Mouse (Mus musculus) forebrain, embryonic 11.5 days (tissue): ENCODE data around the gene Ucma. TPM values are rescaled to one million over a fixed set of nuclear protein-coding genes. Genes with fewer than 3 reads are reported as not detected.

ENCODE experiments used
- ATAC-seq: fragments of 200-750 bp; cut with Nextera tagmentation; replicated peaks from 2 replicates; pipeline ENCODE4 v1.8.0; 2017; ENCODE audit warnings: moderate TSS enrichment; ENCODE audit not compliant: low FRiP score
- DNase-seq: peaks from one replicate; pipeline ENCODE4 v3.0.0-alpha.2; 2017; ENCODE audit warnings: low spot score
- H3K27ac ChIP-seq: fragments of 300-500 bp; sonication (generic); 2 replicates; pipeline ENCODE4 v1.5.1; 2014; ENCODE audit warnings: low read depth, low read length
- H3K27me3 ChIP-seq: fragments of 300-500 bp; sonication (generic); 2 replicates; pipeline ENCODE4 v1.6.1; 2014; ENCODE audit warnings: mild to moderate bottlenecking, low read length, mixed read lengths; ENCODE audit not compliant: control insufficient read depth, insufficient read depth
- H3K36me3 ChIP-seq: fragments of 300-500 bp; sonication (generic); 2 replicates; pipeline ENCODE4 v1.6.1; 2014; ENCODE audit warnings: mild to moderate bottlenecking, low read length, moderate library complexity, mixed read lengths; ENCODE audit not compliant: control insufficient read depth, insufficient read depth
- H3K4me1 ChIP-seq: fragments of 300-500 bp; sonication (generic); replicated peaks from 2 replicates; pipeline ENCODE4 v1.6.1; 2014; ENCODE audit warnings: low read length, mixed read lengths; ENCODE audit not compliant: control insufficient read depth, insufficient read depth
- H3K4me2 ChIP-seq: fragments of 300-500 bp; sonication (generic); 2 replicates; pipeline ENCODE4 v1.6.1; 2014; ENCODE audit warnings: low read depth, mild to moderate bottlenecking, low read length, moderate library complexity, mixed read lengths; ENCODE audit not compliant: severe bottlenecking
- H3K4me3 ChIP-seq: fragments of 300-500 bp; sonication (generic); 2 replicates; pipeline ENCODE4 v1.5.1; 2014; ENCODE audit warnings: low read depth, low read length
- H3K9ac ChIP-seq: fragments of 300-500 bp; sonication (generic); 2 replicates; pipeline ENCODE4 v1.6.1; 2014; ENCODE audit warnings: low read length
- H3K9me3 ChIP-seq: fragments of 300-500 bp; sonication (generic); 2 replicates; pipeline ENCODE4 v1.6.1; 2016; ENCODE audit warnings: low read length, mixed read lengths; ENCODE audit not compliant: control insufficient read depth
- WGBS: fragments of 180-500 bp; shearing (Covaris S2); extraction: QIAGEN DNeasy Blood & Tissue Kit; methylation state at CpG from one replicate; pipeline ENCODE4 v1.1.7; 2014; 5-methylcytosine and 5-hydroxymethylcytosine counted together
- polyA plus RNA-seq: library from polyadenylated mRNA; unstranded; fragments of >200 nt; fragmentation: Nextera tagmentation; extraction: Ambion mirVana; gene quantifications from 2 replicates; pipeline ENCODE4 v1.2.1, GENCODE M21; 2014

Ucma gene
- polyA plus RNA-seq, 1 experiment from 2014 or later = 0.61 TPM

GRCm38 (mm10) chr2:4988826-4989424 lies 13.0 kb downstream of the Ucma start:
- H3K27ac ChIP-seq = no peak overlapping the region
- 78% methylated on average over 11 of the region's 11 CpGs for WGBS
- ATAC-seq (no peak), DNase-seq (no peak)
- H3K4me1 ChIP-seq = no peaks in the 10 kb centered on the region
- H3K27me3 ChIP-seq = no peaks in the 10 kb centered on the region
- peaks cover 4% of the 10 kb centered on the region; the same call in 1 of the 2 replicates for H3K36me3 ChIP-seq
- H3K9ac ChIP-seq = no peak overlapping the region
- H3K4me3 ChIP-seq = no peak overlapping the region
- H3K9me3 ChIP-seq = no peaks in the 10 kb centered on the region
- no peak overlapping the region for H3K4me2 ChIP-seq

- Histone ChIP-seq H3K27ac (no peak overlapping the region), H3K4me2 (no peak overlapping the region), H3K4me3 (no peak overlapping the region), H3K36me3 (peaks cover 9% of the 10 kb centered on the region; the same call in 1 of the 2 replicates), H3K9me3 (no peaks in the 10 kb centered on the region), H3K9ac (no peak overlapping the region), H3K27me3 (no peaks in the 10 kb centered on the region), H3K4me1 (no peaks in the 10 kb centered on the region)
- DNase-seq (no peak), ATAC-seq (no peak)
- WGBS = 94% methylated on average over 11 of the region's 11 CpGs
Measured at GRCm38 (mm10) chr2:4993584-4993983, 17.7 kb downstream of the Ucma start.

GRCm38 (mm10) chr2:4994436-4994835 lies 18.5 kb downstream of the Ucma start:
- no peak overlapping the region for H3K9ac ChIP-seq
- 93% methylated on average over 4 of the region's 4 CpGs for WGBS
- H3K4me1 ChIP-seq = no peaks in the 10 kb centered on the region
- H3K4me2 ChIP-seq = no peak overlapping the region
- no peak for DNase-seq
- H3K4me3 ChIP-seq = no peak overlapping the region
- no peaks in the 10 kb centered on the region for H3K27me3 ChIP-seq
- no peak overlapping the region for H3K27ac ChIP-seq
- no peak for ATAC-seq
- peaks cover 9% of the 10 kb centered on the region; the same call in 1 of the 2 replicates for H3K36me3 ChIP-seq
- no peaks in the 10 kb centered on the region for H3K9me3 ChIP-seq

- Histone ChIP-seq H3K27me3 (no peaks in the 10 kb centered on the region), H3K9ac (no peak overlapping the region), H3K9me3 (no peaks in the 10 kb centered on the region), H3K4me2 (no peak overlapping the region), H3K4me3 (no peak overlapping the region), H3K36me3 (peaks cover 6% of the 10 kb centered on the region; the same call in 1 of the 2 replicates), H3K4me1 (no peaks in the 10 kb centered on the region), H3K27ac (no peak overlapping the region)
- no peak for ATAC-seq
- WGBS = 94% methylated on average over 11 of the region's 11 CpGs
- DNase-seq = no peak
Measured at GRCm38 (mm10) chr2:4995646-4996045, 19.7 kb downstream of the Ucma start.

GRCm38 (mm10) chr2:4996421-4996824 lies 20.5 kb downstream of the Ucma start:
- DNase-seq = no peak
- no peak for ATAC-seq

GRCm38 (mm10) chr2:4998905-4999304 lies 23.0 kb downstream of the Ucma start:
- no peaks in the 10 kb centered on the region for H3K9me3 ChIP-seq
- H3K27ac ChIP-seq = no peak overlapping the region
- no peak overlapping the region for H3K4me2 ChIP-seq
- DNase-seq = no peak
- H3K4me3 ChIP-seq = no peak overlapping the region
- 83% methylated on average over 3 of the region's 3 CpGs for WGBS
- H3K36me3 ChIP-seq = peaks cover 10% of the 10 kb centered on the region; the same call in 1 of the 2 replicates
- H3K27me3 ChIP-seq = no peaks in the 10 kb centered on the region
- no peak overlapping the region for H3K9ac ChIP-seq
- ATAC-seq = no peak
- no peaks in the 10 kb centered on the region for H3K4me1 ChIP-seq

More at GRCm38 (mm10) chr2:4996421-4996824, 20.5 kb downstream of the Ucma start:
- 92% methylated on average over 6 of the region's 6 CpGs for WGBS
- Histone ChIP-seq H3K27me3 (no peaks in the 10 kb centered on the region), H3K9ac (no peak overlapping the region), H3K4me3 (no peak overlapping the region), H3K27ac (no peak overlapping the region), H3K4me2 (no peak overlapping the region), H3K4me1 (no peaks in the 10 kb centered on the region), H3K36me3 (peaks cover 9% of the 10 kb centered on the region; the same call in 1 of the 2 replicates), H3K9me3 (no peaks in the 10 kb centered on the region)

- Histone ChIP-seq H3K9me3 (no peaks in the 10 kb centered on the region), H3K4me2 (no peak overlapping the region), H3K36me3 (peaks cover 12% of the 10 kb centered on the region; the same call in 1 of the 2 replicates), H3K27me3 (no peaks in the 10 kb centered on the region), H3K9ac (no peak overlapping the region), H3K4me3 (no peak overlapping the region), H3K4me1 (no peaks in the 10 kb centered on the region), H3K27ac (no peak overlapping the region)
- no peak for ATAC-seq
- no peak for DNase-seq
- 93% methylated on average over 6 of the region's 6 CpGs for WGBS
Measured at GRCm38 (mm10) chr2:5001266-5001665, 25.3 kb downstream of the Ucma start.

GRCm38 (mm10) chr2:5007107-5007506 lies 31.2 kb downstream of the Ucma start:
- H3K4me1 ChIP-seq = peaks cover 3% of the 10 kb centered on the region; the same call in 1 of the 2 replicates
- no peak for DNase-seq
- no peak overlapping the region for H3K4me2 ChIP-seq
- no peak overlapping the region for H3K27ac ChIP-seq
- no peak overlapping the region for H3K9ac ChIP-seq
- 93% methylated on average over 4 of the region's 4 CpGs for WGBS
- H3K9me3 ChIP-seq = no peaks in the 10 kb centered on the region
- H3K4me3 ChIP-seq = no peak overlapping the region
- peaks cover 22% of the 10 kb centered on the region for H3K36me3 ChIP-seq
- no peaks in the 10 kb centered on the region for H3K27me3 ChIP-seq
- no peak for ATAC-seq
